Mouse (Mus musculus): Measurements from ENCODE around the gene Anpep. TPM values are rescaled to one million over a fixed set of nuclear protein-coding genes. Genes with fewer than 3 reads are reported as not detected.

Anpep gene
- total RNA-seq, 2 experiments from 2014 or later, result not detected

Other genes with a start within 250 kb of the Anpep start
- not detected in 2 replicates for gene Rhcg, start 243.4 kb downstream of the Anpep start, total RNA-seq (2015; ENCODE audit: low replicate concordance)
- not detected in 2 replicates for gene Rhcg, start 243.4 kb downstream of the Anpep start, total RNA-seq (2017; ENCODE audit: low replicate concordance)
- gene Ticrr, start 200.9 kb downstream of the Anpep start, total RNA-seq (2015; ENCODE audit: low replicate concordance), result 52.3 and 68.3 TPM in 2 replicates
- gene Ticrr, start 200.9 kb downstream of the Anpep start, total RNA-seq (2017; ENCODE audit: low replicate concordance), result 52.8 and 65.1 TPM in 2 replicates
- not detected in 2 replicates for gene Kif7, start 145.3 kb downstream of the Anpep start, total RNA-seq (2015; ENCODE audit: low replicate concordance)
- 0.13 TPM in 1 of 2 replicates, not detected in the other for gene Kif7, start 145.3 kb downstream of the Anpep start, total RNA-seq (2017; ENCODE audit: low replicate concordance)
- not detected in 2 replicates for gene Plin1, start 128.2 kb downstream of the Anpep start, total RNA-seq (2015; ENCODE audit: low replicate concordance)
- gene Plin1, start 128.2 kb downstream of the Anpep start, total RNA-seq (2017; ENCODE audit: low replicate concordance), result not detected in 2 replicates
- 1.3 and 4.0 TPM in 2 replicates for gene Pex11a, start 117.9 kb downstream of the Anpep start, total RNA-seq (2015; ENCODE audit: low replicate concordance)
- gene Pex11a, start 117.9 kb downstream of the Anpep start, total RNA-seq (2017; ENCODE audit: low replicate concordance), result not detected in 2 replicates
- gene Wdr93, start 117.9 kb downstream of the Anpep start, total RNA-seq (2015; ENCODE audit: low replicate concordance), result not detected in 2 replicates
- gene Wdr93, start 117.9 kb downstream of the Anpep start, total RNA-seq (2017; ENCODE audit: low replicate concordance), result not detected in 2 replicates
- gene Mesp1, start 67.3 kb downstream of the Anpep start, total RNA-seq (2015; ENCODE audit: low replicate concordance), result not detected in 2 replicates
- gene Mesp1, start 67.3 kb downstream of the Anpep start, total RNA-seq (2017; ENCODE audit: low replicate concordance), result not detected in 2 replicates
- gene Mesp2, start 50.3 kb downstream of the Anpep start, total RNA-seq (2015; ENCODE audit: low replicate concordance), result not detected in 2 replicates
- not detected in 2 replicates for gene Mesp2, start 50.3 kb downstream of the Anpep start, total RNA-seq (2017; ENCODE audit: low replicate concordance)
- gene Ap3s2, start 59.6 kb upstream of the Anpep start, total RNA-seq (2015; ENCODE audit: low replicate concordance), result 6.7 and 6.8 TPM in 2 replicates
- 1.5 and 1.9 TPM in 2 replicates for gene Ap3s2, start 59.6 kb upstream of the Anpep start, total RNA-seq (2017; ENCODE audit: low replicate concordance)
- not detected in 2 replicates for gene Arpin, start 74.3 kb upstream of the Anpep start, total RNA-seq (2015; ENCODE audit: low replicate concordance)
- not detected in 2 replicates for gene Arpin, start 74.3 kb upstream of the Anpep start, total RNA-seq (2017; ENCODE audit: low replicate concordance)
- gene Zfp710, start 163.8 kb upstream of the Anpep start, total RNA-seq (2015; ENCODE audit: low replicate concordance), result 5.4 and 10.9 TPM in 2 replicates
- 2.4 and 3.6 TPM in 2 replicates for gene Zfp710, start 163.8 kb upstream of the Anpep start, total RNA-seq (2017; ENCODE audit: low replicate concordance)

Measured in erythroid progenitor cell, adult 5-6 weeks (primary cell).